Mouse (Mus musculus) heart, adult 2 months (tissue): ENCODE measurements around the gene Dpp4. TPM values are rescaled to one million over a fixed set of nuclear protein-coding genes. Genes with fewer than 3 reads are reported as not detected.

Source experiments
- DNase-seq, 2 experiments: peaks; one replicate each; pipeline ENCODE4 v3.0.0; 2021
- H3K27ac ChIP-seq: fragments of 200-600 bp; 2 replicates; pipeline ENCODE4 v1.8.1; 2022
- H3K27me3 ChIP-seq: fragments of 200-500 bp; 2 replicates; pipeline ENCODE4 v1.6.1; 2012; ENCODE audit warnings: mild to moderate bottlenecking, low read length, inconsistent platforms, mixed read lengths; ENCODE audit not compliant: control insufficient read depth, insufficient read depth
- H3K36me3 ChIP-seq: fragments of 200-500 bp; 2 replicates; pipeline ENCODE4 v1.6.1; 2012; ENCODE audit warnings: low read length, inconsistent platforms; ENCODE audit not compliant: control insufficient read depth, insufficient read depth
- H3K4me1 ChIP-seq: fragments of 200-500 bp; 2 replicates; pipeline ENCODE4 v1.6.1; 2011; ENCODE audit warnings: low read length; ENCODE audit not compliant: control insufficient read depth, insufficient read depth
- H3K4me3 ChIP-seq: fragments of 200-600 bp; 2 replicates; pipeline ENCODE4 v1.8.1; 2022
- H3K79me2 ChIP-seq: fragments of 200-500 bp; replicated peaks from 2 replicates; pipeline ENCODE4 v1.6.1; 2012; ENCODE audit warnings: mild to moderate bottlenecking, inconsistent platforms, low read length, moderate library complexity, mixed read lengths; ENCODE audit not compliant: control insufficient read depth, insufficient read depth
- H3K9ac ChIP-seq: fragments of 200-500 bp; 2 replicates; pipeline ENCODE4 v1.6.1; 2012; ENCODE audit warnings: low read depth, mild to moderate bottlenecking, control low read depth, inconsistent platforms, low read length, mixed read lengths
- CTCF ChIP-seq: fragments of 200-600 bp; IDR thresholded peaks from 2 replicates; pipeline ENCODE4 v1.8.1; 2022; ENCODE audit warnings: antibody characterized with exemption, mild to moderate bottlenecking, moderate library complexity
- EP300 ChIP-seq: fragments of 200-500 bp; IDR thresholded peaks from 2 replicates; pipeline ENCODE4 v1.6.1; 2011; ENCODE audit warnings: low read depth, low read length, control low read depth; ENCODE audit not compliant: insufficient read depth
- POLR2A ChIP-seq: fragments of 200-500 bp; IDR thresholded peaks from 2 replicates; pipeline ENCODE4 v1.6.1; 2011; ENCODE audit warnings: mild to moderate bottlenecking, low read depth, low read length, control low read depth; ENCODE audit not compliant: insufficient read depth
- WGBS: fragments of 180-500 bp; shearing (Covaris S2); methylation state at CpG from one replicate; pipeline ENCODE4 v1.1.7; 2018; 5-methylcytosine and 5-hydroxymethylcytosine counted together
- intact Hi-C: fragments of 180-260 bp; cut with DNase I; formaldehyde crosslinking; loops from one replicate; pipeline ENCODE4 v1.15.1; 2025
- polyA plus RNA-seq: library from polyadenylated mRNA; depleted of rRNA; stranded (reverse); fragments of >200 nt; gene quantifications from 2 replicates; pipeline ENCODE4 v1.2.3, GENCODE M21; 2012
- total RNA-seq, 2 experiments: library from RNA; stranded (reverse); gene quantifications; 2 replicates each; pipeline ENCODE4 v1.2.3; 2021

Dpp4 gene
- total and polyA plus RNA-seq, 3 experiments: 2.4 to 4.2 (median 4.1) TPM

- Histone ChIP-seq H3K9ac (no peak overlapping the region), H3K27me3 (no peaks in the 10 kb centered on the region), H3K27ac (no peak overlapping the region), H3K4me1 (no peaks in the 10 kb centered on the region), H3K4me3 (no peak overlapping the region), H3K79me2 (no peaks in the 10 kb centered on the region), H3K36me3 (no peaks in the 10 kb centered on the region)
- intact Hi-C loops: no loop called here
- no peak for TF ChIP-seq CTCF
- no peak for TF ChIP-seq EP300
- TF ChIP-seq POLR2A: no peak
- DNase-seq: no peak
- WGBS: 51% methylated on average over 3 of the region's 3 CpGs
Measured at GRCm38 (mm10) chr2:62361514-62361913, 50.5 kb downstream of the Dpp4 start.

GRCm38 (mm10) chr2:62360872-62361271, 51.2 kb downstream of the Dpp4 start:
- TF ChIP-seq CTCF (no peak), EP300 (no peak), POLR2A (no peak)
- intact Hi-C loops: no loop called here

GRCm38 (mm10) chr2:62357259-62357658, 54.8 kb downstream of the Dpp4 start:
- intact Hi-C loops: no loop called here
- Histone ChIP-seq H3K36me3 (no peaks in the 10 kb centered on the region), H3K79me2 (no peaks in the 10 kb centered on the region), H3K27ac (no peak overlapping the region), H3K9ac (no peak overlapping the region), H3K4me1 (no peaks in the 10 kb centered on the region), H3K4me3 (no peak overlapping the region), H3K27me3 (no peaks in the 10 kb centered on the region)
- TF ChIP-seq EP300: no peak
- TF ChIP-seq CTCF: no peak
- TF ChIP-seq POLR2A: no peak
- DNase-seq: no peak
- WGBS: 72% methylated on average over 7 of the region's 7 CpGs

More at GRCm38 (mm10) chr2:62360872-62361271, 51.2 kb downstream of the Dpp4 start:
- no peak overlapping the region for H3K9ac ChIP-seq
- no peaks in the 10 kb centered on the region for H3K4me1 ChIP-seq
- H3K79me2 ChIP-seq: no peaks in the 10 kb centered on the region
- DNase-seq: no peak
- no peak overlapping the region for H3K27ac ChIP-seq
- no peaks in the 10 kb centered on the region for H3K27me3 ChIP-seq
- WGBS: 63% methylated on average over 6 of the region's 6 CpGs
- H3K36me3 ChIP-seq: no peaks in the 10 kb centered on the region
- no peak overlapping the region for H3K4me3 ChIP-seq

- TF ChIP-seq CTCF: no peak
- TF ChIP-seq POLR2A: no peak
- TF ChIP-seq EP300: no peak
- H3K9ac ChIP-seq: no peak overlapping the region
- no peaks in the 10 kb centered on the region for H3K27me3 ChIP-seq
- H3K4me1 ChIP-seq: no peaks in the 10 kb centered on the region
- 64% methylated on average over 14 of the region's 14 CpGs for WGBS
- no peak overlapping the region for H3K27ac ChIP-seq
- intact Hi-C loops: no loop called here
- H3K36me3 ChIP-seq: no peaks in the 10 kb centered on the region
- no peaks in the 10 kb centered on the region for H3K79me2 ChIP-seq
- DNase-seq: no peak
- no peak overlapping the region for H3K4me3 ChIP-seq
Measured at GRCm38 (mm10) chr2:62356606-62357005, 55.4 kb downstream of the Dpp4 start.

GRCm38 (mm10) chr2:62355766-62356165, 56.3 kb downstream of the Dpp4 start:
- no peaks in the 10 kb centered on the region for H3K27me3 ChIP-seq
- no peaks in the 10 kb centered on the region for H3K79me2 ChIP-seq
- H3K9ac ChIP-seq: no peak overlapping the region
- no peak overlapping the region for H3K27ac ChIP-seq
- H3K36me3 ChIP-seq: no peaks in the 10 kb centered on the region
- 69% methylated on average over 6 of the region's 6 CpGs for WGBS
- no peak for DNase-seq
- intact Hi-C loops: no loop called here
- TF ChIP-seq CTCF: no peak
- H3K4me3 ChIP-seq: no peak overlapping the region
- no peaks in the 10 kb centered on the region for H3K4me1 ChIP-seq

- Histone ChIP-seq H3K4me1 (no peaks in the 10 kb centered on the region), H3K79me2 (no peaks in the 10 kb centered on the region), H3K9ac (no peak overlapping the region), H3K4me3 (no peak overlapping the region), H3K27me3 (no peaks in the 10 kb centered on the region), H3K36me3 (no peaks in the 10 kb centered on the region), H3K27ac (no peak overlapping the region)
- no peak for DNase-seq
- intact Hi-C loops: no loop called here
- TF ChIP-seq POLR2A (no peak), CTCF (no peak), EP300 (no peak)
- 67% methylated on average over 3 of the region's 3 CpGs for WGBS
Measured at GRCm38 (mm10) chr2:62352035-62352434, 60.0 kb downstream of the Dpp4 start.
